Mouse (Mus musculus) cerebellum, adult 2 months (tissue): ENCODE measurements at regions not wholly inside any gene's neighbourhood (a gene's known extent, or its start where the extent isn't known, plus 50 kb on each side); places are given as distances from the start of the nearest gene placed in this dataset.

Experiments
- CTCF ChIP-seq: fragments of 200-500 bp; IDR thresholded peaks from 2 replicates; pipeline ENCODE4 v1.5.1; 2011; ENCODE audit warnings: low read depth, mild to moderate bottlenecking, control low read depth, low read length, moderate library complexity, borderline replicate concordance; ENCODE audit not compliant: insufficient read depth
- POLR2A ChIP-seq: fragments of 200-500 bp; IDR thresholded peaks from 2 replicates; pipeline ENCODE4 v1.6.1; 2011; ENCODE audit warnings: low read length, control low read depth, borderline replicate concordance; ENCODE audit not compliant: insufficient read depth

DNA sequence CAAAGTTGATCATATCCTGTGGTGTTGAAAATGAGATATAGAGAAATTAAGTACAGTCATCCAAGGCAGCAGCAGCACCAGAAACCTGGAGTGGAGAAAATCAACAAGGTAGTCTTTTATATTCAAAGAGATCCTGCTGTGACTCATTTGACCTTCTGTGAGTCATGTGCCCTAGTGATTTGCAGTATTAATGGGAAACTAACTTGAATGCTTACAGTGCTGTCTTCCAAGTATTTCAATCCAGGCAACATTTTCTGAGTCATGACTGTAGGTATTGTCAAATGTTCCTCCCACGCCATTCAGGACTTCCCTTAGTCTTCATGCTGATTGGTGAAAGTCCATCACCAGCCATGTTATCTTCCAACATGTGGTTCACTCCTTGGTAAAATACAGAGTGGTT, 169.0 kb upstream of the L3mbtl3 start:
- TF ChIP-seq CTCF, result no peak
- TF ChIP-seq POLR2A, result no peak
